Mouse (Mus musculus): ENCODE data around the gene Gm20823. TPM values are rescaled to one million over a fixed set of nuclear protein-coding genes. Genes with fewer than 3 reads are reported as not detected.

The Gm20823 gene
- not detected in 2 replicates for polyA plus RNA-seq (2021; fragmentation: Nextera tagmentation)
- long read RNA-seq, experiment 1, result 0 reads
- long read RNA-seq, experiment 2, result 0 reads

GRCm38 (mm10) chrY:62464745-62465144 is at the start of gene Gm20823:
TSS of gene Gm20823 (minus strand) at chrY:62464845.

Measured in layer of hippocampus, adult 6 months (tissue).